Mouse (Mus musculus): Measurements from ENCODE around the gene 2010111I01Rik.
"Not testable (repeated sequence)": the region's sequence is repeated elsewhere in the genome, so short reads cannot be mapped to it uniquely, and the experiment has no call there.

Gene 2010111I01Rik

GRCm38 (mm10) chr13:62964640-62965311 is at the start of gene 2010111I01Rik:
2010111I01Rik (plus strand) TSS chr13:62964893.
- DNase-seq (ENCODE audit: low spot score): peak; percentile 91

DNA sequence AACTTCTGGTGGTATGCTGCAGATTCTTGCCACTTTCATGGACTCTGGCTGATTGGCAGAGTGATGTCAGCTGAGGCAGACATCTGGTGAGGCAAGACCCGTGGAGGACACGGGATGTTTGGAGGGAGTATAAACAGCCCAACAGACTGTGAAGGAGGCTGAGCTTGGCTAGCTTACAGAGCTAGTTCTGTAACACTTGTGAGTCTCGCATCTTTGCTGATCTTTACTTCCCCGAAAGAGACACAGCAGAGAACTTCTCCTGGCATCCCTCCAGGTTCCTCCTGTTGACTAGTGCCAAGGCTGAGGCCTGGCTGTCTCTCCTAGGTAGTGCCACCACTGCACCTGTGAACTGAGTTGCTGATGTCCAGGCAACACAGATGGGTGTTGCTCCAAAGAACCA is 48.0 kb upstream of the 2010111I01Rik start:
- no peak for DNase-seq (ENCODE audit: low spot score)

DNA sequence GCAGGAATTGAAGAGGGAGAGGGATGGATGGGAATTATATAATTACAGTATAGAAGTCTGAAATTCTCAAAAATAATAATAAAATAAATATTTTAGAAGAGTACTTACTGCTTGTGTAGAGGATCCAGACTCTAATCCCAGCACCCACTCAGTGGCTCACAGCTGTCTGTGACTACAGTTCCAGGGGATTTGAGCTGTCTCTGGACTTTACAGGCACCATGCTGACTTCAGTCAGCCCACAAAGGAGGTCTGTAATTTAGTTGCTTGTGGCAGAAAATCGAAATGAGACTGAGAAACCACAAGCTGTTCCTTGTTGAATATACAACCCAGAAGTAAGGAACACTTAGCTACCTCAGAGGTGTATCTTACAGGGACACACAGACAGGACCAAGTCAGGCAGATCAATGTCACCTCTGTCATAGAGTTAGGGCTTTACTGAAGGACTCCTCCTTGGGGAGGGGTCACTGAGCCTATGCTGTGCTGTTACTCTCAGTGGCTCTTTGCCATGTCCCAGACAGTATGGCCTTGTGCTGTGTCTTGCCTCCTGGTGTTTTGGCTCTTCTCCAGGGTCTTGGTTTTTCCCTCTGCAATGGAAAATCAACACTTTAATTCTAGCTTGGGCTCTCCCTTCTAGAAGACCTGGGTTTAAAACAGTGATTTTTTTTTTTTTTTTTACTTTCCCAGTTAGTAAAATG is 47.1 kb upstream of the 2010111I01Rik start:
- no peak for DNase-seq (ENCODE audit: low spot score)

- DNase-seq (ENCODE audit: low spot score): peak; percentile 34
These were observed 44.9 kb upstream of the 2010111I01Rik start for GRCm38 (mm10) chr13:62919647-62920341.

- no peak for DNase-seq (ENCODE audit: low spot score)
These were observed 42.0 kb upstream of the 2010111I01Rik start for GRCm38 (mm10) chr13:62922645-62923044.

DNA sequence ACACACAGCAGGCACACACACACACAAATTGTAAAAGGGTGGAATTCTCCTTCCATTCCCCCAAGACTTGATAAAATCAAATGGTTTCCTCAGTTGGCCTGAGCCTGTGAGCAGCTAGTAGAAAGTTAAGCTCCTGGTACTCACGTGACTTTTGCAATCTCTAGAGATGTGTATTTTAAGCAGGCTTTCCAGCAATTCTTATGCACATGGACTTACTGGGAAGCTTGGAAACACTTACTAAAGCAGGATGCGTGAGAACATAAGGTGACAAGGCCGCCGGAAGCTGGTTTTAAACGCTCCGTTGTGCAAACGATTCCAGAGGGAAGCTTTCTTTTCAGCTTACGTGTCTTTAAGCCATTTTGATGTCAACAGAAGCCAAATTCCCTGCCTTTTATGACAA is 41.5 kb upstream of the 2010111I01Rik start:
- DNase-seq (ENCODE audit: low spot score): no peak

DNA sequence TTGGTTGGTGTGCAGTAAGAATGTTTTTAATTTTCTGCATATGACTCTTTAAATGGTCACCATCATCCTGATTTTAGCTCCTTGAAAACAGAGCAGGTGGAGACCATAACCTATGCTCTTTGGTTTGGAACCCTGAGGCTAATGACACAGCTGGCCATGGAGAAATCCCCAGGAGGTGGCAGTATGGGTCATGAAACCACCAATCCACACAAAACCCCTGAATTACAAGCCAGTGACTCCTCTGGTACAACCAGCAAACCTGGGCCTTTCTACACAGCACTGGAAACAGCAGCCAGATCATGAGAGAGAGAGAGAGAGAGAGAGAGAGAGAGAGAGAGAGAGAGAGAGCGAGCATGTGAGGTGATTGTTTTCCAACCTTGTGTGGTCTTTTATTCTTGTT is 38.2 kb upstream of the 2010111I01Rik start:
- peak; percentile 39 for DNase-seq (ENCODE audit: low spot score)

- DNase-seq (ENCODE audit: low spot score): no peak
These were observed 37.2 kb upstream of the 2010111I01Rik start for GRCm38 (mm10) chr13:62927470-62927869.

GRCm38 (mm10) chr13:62929144-62929543 is 35.5 kb upstream of the 2010111I01Rik start:
- not testable (repeated sequence) for DNase-seq (ENCODE audit: low spot score)

GRCm38 (mm10) chr13:62929766-62930389 is 34.8 kb upstream of the 2010111I01Rik start:
- no peak for DNase-seq (ENCODE audit: low spot score)

DNA sequence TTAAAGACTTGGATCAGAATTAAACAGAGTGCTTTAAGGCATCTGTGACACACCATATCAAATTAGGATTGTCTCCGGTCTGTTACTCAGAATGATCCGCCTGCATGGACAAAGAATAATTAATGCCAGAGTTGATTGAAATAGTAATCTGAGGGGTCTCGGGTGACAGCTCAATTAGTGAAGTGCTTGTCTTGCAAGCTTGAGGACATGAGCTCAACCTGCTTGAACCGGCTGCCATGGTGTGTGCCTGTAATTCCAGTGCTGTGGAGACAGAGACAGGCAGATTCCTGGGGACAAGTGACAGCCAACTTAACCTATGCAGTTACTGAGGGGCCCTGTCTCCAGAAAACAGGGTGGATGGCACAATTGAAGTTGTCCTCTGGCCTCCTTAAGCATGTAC is 32.2 kb upstream of the 2010111I01Rik start:
- DNase-seq (ENCODE audit: low spot score): no peak

DNA sequence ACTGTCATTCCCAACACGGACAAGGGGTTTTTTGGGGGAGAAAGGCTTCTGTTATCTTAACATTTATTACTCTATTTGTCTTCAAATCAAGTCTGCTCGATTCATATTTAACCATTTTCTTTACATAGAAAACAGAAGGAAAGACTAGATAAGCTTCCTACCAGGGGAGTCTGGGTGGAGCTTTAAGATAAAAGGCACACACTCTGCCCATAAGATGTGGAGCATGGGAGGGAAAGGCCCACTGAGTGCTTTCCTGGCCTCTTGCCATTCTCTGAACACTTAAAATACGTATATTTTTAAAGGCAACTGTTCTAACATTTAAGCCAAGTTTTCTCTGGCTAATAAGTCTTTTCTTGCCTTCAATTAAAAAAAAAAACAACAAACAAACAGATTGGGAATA is 25.3 kb upstream of the 2010111I01Rik start:
- DNase-seq (ENCODE audit: low spot score): no peak

GRCm38 (mm10) chr13:62939797-62940196 is 24.9 kb upstream of the 2010111I01Rik start:
- DNase-seq (ENCODE audit: low spot score): no peak

GRCm38 (mm10) chr13:62940721-62941120 is 24.0 kb upstream of the 2010111I01Rik start:
- peak; percentile 35 for DNase-seq (ENCODE audit: low spot score)

- DNase-seq (ENCODE audit: low spot score): no peak
These were observed 23.2 kb upstream of the 2010111I01Rik start for GRCm38 (mm10) chr13:62941341-62942005.

GRCm38 (mm10) chr13:62943274-62943830 is 21.3 kb upstream of the 2010111I01Rik start:
- no peak for DNase-seq (ENCODE audit: low spot score)

DNA sequence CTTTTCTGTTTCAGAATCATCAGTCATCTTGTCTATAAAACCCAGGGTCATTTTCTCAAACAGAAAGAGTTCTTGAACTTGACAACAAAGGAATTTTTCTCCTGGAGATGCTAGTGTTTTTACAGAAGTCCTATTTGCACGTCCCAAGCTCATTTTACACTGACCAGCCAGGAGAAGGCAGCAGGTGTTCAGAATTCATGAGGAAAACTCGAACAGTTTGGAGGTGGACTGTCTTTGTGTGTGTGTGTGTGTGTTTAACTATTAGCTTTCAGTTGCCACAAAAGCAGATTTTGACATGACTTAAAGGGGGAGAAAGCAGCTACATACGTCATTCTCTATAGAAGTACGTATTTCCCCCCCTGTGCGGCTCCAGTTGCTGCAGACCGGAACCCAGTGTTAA is 20.6 kb upstream of the 2010111I01Rik start:
- no peak for DNase-seq (ENCODE audit: low spot score)

DNA sequence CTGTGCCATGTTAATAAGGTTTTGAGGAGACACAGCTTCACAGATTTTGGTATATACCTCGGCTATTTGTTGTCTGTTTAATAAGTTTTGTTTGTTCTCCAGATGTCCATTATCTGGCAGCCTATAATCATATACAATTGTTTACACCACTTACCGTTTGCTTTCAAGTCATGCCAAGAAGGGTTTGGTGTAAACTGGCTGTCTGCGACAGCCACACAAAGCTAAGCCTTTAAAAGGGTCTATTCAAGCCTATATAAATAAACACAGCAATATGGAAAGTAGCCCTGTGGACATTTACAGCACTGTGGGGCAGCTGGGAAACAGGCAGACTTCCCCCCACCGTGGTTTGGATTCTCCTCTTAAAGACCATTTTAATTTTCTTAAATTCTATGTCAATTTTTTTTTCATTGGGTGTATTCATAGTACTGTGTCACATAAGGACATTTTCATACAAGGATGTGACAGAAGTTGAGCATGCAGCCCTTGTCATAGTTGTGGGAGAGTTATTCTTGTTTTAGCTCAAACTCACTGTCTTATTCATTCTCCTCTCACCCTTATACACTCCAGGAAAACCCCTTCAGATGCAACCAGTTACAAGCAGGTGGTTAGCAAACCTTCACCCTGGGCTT is 15.0 kb upstream of the 2010111I01Rik start:
- DNase-seq (ENCODE audit: low spot score): no peak

DNA sequence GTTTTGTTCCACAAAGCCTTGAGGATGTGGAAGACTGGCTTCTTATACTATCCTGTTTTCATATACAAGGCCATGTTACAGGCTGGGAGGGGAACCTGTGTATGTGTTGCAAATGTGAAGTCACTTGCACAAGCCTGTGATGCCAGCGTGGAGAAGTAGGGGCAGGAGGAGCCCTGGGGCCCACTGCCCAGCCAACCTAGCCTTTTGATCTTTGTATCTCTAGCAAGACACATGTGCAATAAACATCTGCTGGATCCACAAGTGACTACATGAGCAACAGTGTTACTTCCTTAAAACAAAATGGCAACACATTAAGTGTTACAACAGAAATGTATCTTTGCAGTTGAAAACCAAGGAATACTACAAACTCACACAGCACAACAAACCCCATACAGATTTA is 13.1 kb upstream of the 2010111I01Rik start:
- DNase-seq (ENCODE audit: low spot score): no peak

DNA sequence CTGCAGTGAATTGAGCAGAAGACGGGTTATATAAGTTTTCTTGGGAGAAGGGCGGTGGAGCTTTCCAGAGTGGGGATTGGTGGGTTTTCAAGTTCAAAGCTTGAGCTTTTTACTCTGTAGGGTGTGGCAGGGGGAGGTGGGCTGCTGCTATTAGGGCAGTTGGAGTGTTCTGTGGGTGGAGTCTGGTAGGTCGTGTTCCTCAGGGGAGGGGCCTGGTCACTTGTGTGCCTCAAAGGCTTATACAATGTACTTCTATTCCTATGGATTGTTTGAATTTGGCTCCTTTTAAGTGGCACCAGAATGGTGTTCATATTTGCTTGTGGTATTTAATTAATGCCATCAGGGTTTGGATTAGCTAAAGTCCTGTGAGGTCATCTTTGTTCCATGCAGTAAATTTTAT is 12.6 kb upstream of the 2010111I01Rik start:
- DNase-seq (ENCODE audit: low spot score): no peak

DNA sequence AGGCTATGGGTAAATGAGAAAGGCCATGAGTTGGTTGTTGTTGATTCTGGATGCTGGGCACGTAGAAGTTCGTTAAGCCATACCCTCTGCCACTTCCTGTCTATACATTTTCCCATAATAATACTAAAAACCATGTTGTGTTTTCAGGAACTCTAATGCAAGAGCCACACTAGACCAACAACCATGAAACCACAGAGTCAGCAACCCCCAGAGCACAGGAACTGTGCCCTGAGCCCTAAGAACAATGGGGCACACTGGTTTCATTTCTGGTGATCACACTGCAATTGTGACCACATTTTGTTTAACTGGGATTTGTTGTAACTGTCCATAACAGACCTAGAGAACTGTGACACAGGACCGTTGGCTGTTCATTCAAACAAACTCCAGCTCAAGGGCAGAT is 12.1 kb upstream of the 2010111I01Rik start:
- no peak for DNase-seq (ENCODE audit: low spot score)

Data from left cerebral cortex, adult 11 months (tissue).